Mouse (Mus musculus) MEL (cell line): ENCODE results near the gene Rhcg.
A peak's percentile ranks its signal among the peaks of the same experiment; 100 is the strongest.

ENCODE experiments used
- BHLHE40 ChIP-seq: IDR thresholded peaks from 2 replicates; pipeline ENCODE4 v1.6.1; 2012; ENCODE audit warnings: low read depth, mild to moderate bottlenecking, inconsistent platforms, low read length, improper control_type of control experiment, borderline replicate concordance
- CTCF ChIP-seq, 3 experiments: IDR thresholded peaks in 2 of 3; conservative IDR thresholded peaks in 1 of 3; 2 replicates each; pipeline ENCODE4 v1.5.1; 2011 to 2012; ENCODE audit warnings: low read length in 3 of 3, low read depth in 2 of 3, mild to moderate bottlenecking in 2 of 3, improper control_type of control experiment in 1 of 3, inconsistent platforms in 1 of 3, mixed read lengths in 1 of 3, moderate library complexity in 1 of 3; ENCODE audit not compliant: control insufficient read depth in 1 of 3, insufficient read depth in 1 of 3, poor library complexity in 1 of 3, severe bottlenecking in 1 of 3
- POLR2A ChIP-seq, 2 experiments: IDR thresholded peaks; 2 replicates each; pipeline ENCODE4 v1.6.1; 2011 to 2012; ENCODE audit warnings: low read length in 2 of 2, mild to moderate bottlenecking in 2 of 2, control low read depth in 1 of 2, improper control_type of control experiment in 1 of 2, low read depth in 1 of 2, moderate library complexity in 1 of 2; ENCODE audit not compliant: control insufficient read depth in 1 of 2, insufficient read depth in 1 of 2, poor library complexity in 1 of 2
- USF1 ChIP-seq: IDR thresholded peaks from 2 replicates; pipeline ENCODE4 v1.6.1; 2014; ENCODE audit warnings: low read depth, mild to moderate bottlenecking, inconsistent platforms, low read length, improper control_type of control experiment, moderate library complexity

- TF ChIP-seq BHLHE40: no peak
- peak; percentile 86 to 92 (median 89) for TF ChIP-seq CTCF (IDR thresholded peaks at IDR 0.05 in 2 of 3, conservative IDR thresholded peaks at IDR 0.05 in 1 of 3; ENCODE audit: control insufficient read depth in 1 of 3, insufficient read depth in 1 of 3, low read depth in 2 of 3, low read length in 3 of 3, poor library complexity in 1 of 3, severe bottlenecking in 1 of 3)
- TF ChIP-seq POLR2A (IDR thresholded peaks at IDR 0.05; ENCODE audit: control insufficient read depth in 1 of 2, insufficient read depth in 1 of 2, low read depth in 1 of 2, low read length in 2 of 2, poor library complexity in 1 of 2): no peak
- TF ChIP-seq USF1: no peak
Measured at GRCm38 (mm10) chr7:79594854-79595253, 22.6 kb downstream of the Rhcg start.
